Mouse (Mus musculus) CD4-positive, CD25-positive, alpha-beta regulatory T cell, adult 4 months (primary cell): ENCODE data around the gene Fam24b. TPM values are rescaled to one million over a fixed set of nuclear protein-coding genes. Genes with fewer than 3 reads are reported as not detected.

Experiments
- polyA plus RNA-seq, 2 experiments: library from polyadenylated mRNA; unstranded; fragments of 100-300 nt; shearing (Covaris generic); gene quantifications; one replicate each; pipeline ENCODE4 v1.2.1; 2017

Gene Fam24b
- polyA plus RNA-seq, 2 experiments from 2014 or later: not detected

Other genes with a start within 250 kb of the Fam24b start
- not detected for gene 4933402N03Rik, start 183.2 kb downstream of the Fam24b start, polyA plus RNA-seq
- not detected for gene 5430419D17Rik, start 155.1 kb downstream of the Fam24b start, polyA plus RNA-seq
- gene Cuzd1, start 7.2 kb downstream of the Fam24b start, polyA plus RNA-seq: not detected
- gene Fam24a, start 4.3 kb upstream of the Fam24b start, polyA plus RNA-seq: not detected
- gene 2310057M21Rik, start 33.2 kb upstream of the Fam24b start, polyA plus RNA-seq: 10 to 100 TPM; 16.2 to 19.7 TPM
- gene Pstk, start 41.6 kb upstream of the Fam24b start, polyA plus RNA-seq: 10 to 100 TPM; 35.4 to 39.9 TPM
- gene Ikzf5, start 81.0 kb upstream of the Fam24b start, polyA plus RNA-seq: 10 to 100 TPM; 34.7 to 39.2 TPM
- gene Acadsb, start 81.1 kb upstream of the Fam24b start, polyA plus RNA-seq: 10 to 100 TPM; 55.0 to 62.7 TPM
- gene Hmx3, start 213.4 kb upstream of the Fam24b start, polyA plus RNA-seq: not detected
- gene Hmx2, start 219.3 kb upstream of the Fam24b start, polyA plus RNA-seq: not detected
- gene Bub3, start 230.7 kb upstream of the Fam24b start, polyA plus RNA-seq: 100 to 1,000 TPM; 144 to 175 TPM